Mouse (Mus musculus) liver, adult (tissue): ENCODE data around the gene Gng7.

ENCODE experiments used
- GATA4 ChIP-seq: IDR thresholded peaks from 2 replicates; pipeline ENCODE4 v1.6.1; 2014; ENCODE audit warnings: mild to moderate bottlenecking, low read length; ENCODE audit not compliant: insufficient replicate concordance

The Gng7 gene

GRCm38 (mm10) chr10:81014393-81015384, at the start of gene Gng7:
TSS of gene Gng7 (minus strand) at chr10:81014945.
- no peak for TF ChIP-seq GATA4

- no peak for TF ChIP-seq GATA4
Observed at GRCm38 (mm10) chr10:81062710-81063109, 48.0 kb upstream of the Gng7 start.

- no peak; the same call in 1 of the 2 replicates for TF ChIP-seq GATA4
Observed at GRCm38 (mm10) chr10:81059603-81060543, 45.1 kb upstream of the Gng7 start, which contains the start of gene Sgta. TSS of gene Sgta (minus strand) at chr10:81060181.

DNA sequence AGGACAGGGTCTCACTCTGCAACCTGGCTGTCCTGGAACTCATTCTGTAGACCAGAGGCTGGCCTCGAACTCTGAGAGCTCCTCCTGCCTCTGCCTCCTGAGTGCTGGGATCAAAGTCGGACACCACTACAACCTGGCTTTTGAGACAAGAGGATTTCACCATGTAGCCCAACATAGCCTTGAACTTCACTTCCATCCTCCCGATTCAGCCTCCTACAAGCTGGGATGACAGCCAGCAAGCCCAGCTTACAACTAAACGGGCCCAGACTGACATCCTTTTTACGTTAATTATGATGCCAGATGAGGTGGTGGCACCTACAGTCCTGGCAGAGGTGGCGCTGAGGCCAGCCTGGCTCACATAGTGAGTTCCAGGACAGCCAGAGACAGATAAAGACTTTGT, 44.2 kb upstream of the Gng7 start:
- no peak for TF ChIP-seq GATA4

GRCm38 (mm10) chr10:81057406-81058130, 42.8 kb upstream of the Gng7 start:
- TF ChIP-seq GATA4 = no peak

- TF ChIP-seq GATA4 = no peak
Observed at GRCm38 (mm10) chr10:81055169-81055568, 40.4 kb upstream of the Gng7 start.

GRCm38 (mm10) chr10:81052577-81052976, 37.8 kb upstream of the Gng7 start:
- no peak for TF ChIP-seq GATA4

GRCm38 (mm10) chr10:81051133-81051532, 36.4 kb upstream of the Gng7 start:
- no peak for TF ChIP-seq GATA4

- no peak for TF ChIP-seq GATA4
Observed at GRCm38 (mm10) chr10:81050645-81051044, 35.9 kb upstream of the Gng7 start.

DNA sequence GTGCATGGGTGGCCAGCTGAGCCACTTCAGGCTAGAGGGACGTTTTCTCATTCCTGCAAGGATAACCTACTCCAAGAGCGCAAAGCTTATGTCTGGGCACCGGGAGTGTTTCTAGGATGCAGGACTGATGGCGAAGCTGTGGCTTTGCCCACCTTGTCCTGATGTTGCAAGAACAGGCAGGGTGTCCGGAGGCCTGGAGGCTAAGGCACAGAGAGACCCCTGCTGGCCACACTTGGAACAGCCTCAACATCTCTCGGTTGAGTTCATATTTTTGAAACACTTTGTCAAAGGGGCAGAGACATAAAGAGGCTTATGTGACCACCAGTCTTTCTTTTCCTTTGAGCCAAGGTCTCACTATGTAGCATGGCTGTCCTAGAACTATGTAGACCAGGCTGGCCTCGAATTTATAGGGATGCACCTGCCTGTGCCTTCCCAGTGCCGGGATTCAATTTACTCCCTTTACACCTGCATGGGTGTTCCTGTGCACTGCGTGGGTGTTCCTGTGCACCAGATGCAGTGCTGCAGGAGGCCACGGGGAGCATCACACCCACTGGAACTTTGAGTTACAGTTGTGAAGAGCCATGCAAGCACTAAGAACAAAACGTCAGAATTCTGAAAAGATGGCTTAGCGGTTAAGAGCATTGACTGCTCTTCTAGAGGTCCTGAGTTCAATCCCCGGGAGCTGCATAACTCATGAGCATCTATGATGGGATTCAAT, 26.9 kb upstream of the Gng7 start:
- no peak for TF ChIP-seq GATA4

- TF ChIP-seq GATA4 = no peak; the same call in 1 of the 2 replicates
Observed at GRCm38 (mm10) chr10:81036988-81037580, 22.3 kb upstream of the Gng7 start, which contains the start of gene Slc39a3. TSS of gene Slc39a3 (minus strand) at chr10:81037426.

DNA sequence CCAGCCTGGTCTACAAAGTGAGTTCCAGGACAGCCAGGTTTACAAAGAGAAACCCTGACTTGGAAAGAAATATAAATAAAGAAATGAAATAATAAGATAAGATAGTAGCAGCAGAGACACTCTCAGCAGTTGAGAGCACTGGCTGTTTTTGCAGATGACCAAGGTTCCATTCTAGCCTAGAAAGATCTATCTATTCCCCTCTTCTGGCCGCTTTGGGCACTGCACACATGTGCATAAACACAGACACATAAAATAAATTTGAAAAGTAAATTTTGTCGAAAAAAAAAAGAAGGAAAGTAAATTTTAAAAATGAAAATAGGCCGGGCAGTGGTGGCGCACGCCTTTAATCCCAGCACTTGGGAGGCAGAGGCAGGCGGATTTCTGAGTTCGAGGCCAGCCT, 21.5 kb upstream of the Gng7 start:
- TF ChIP-seq GATA4 = no peak

- no peak for TF ChIP-seq GATA4
Observed at GRCm38 (mm10) chr10:81033586-81033985, 18.8 kb upstream of the Gng7 start.

DNA sequence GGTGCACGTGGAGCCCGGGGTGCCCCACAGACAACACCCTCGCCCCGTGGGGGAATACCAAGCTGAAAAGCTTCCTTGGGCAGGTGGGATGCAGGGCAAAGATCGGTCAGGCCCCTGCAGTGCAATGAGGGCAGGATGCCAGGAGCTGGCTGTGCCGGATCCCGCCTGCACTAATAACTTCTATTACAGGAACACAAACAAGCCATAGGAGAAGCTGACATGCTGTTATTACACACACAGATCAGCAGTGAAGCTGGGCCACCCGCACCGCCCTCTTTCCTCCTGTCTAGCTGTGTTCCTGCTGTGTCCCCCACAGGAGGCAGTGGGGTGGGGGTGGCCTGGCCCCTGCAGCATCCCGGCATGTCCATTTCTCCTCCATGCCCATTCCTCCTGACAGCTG, 14.3 kb upstream of the Gng7 start:
- TF ChIP-seq GATA4 = no peak
